Mouse (Mus musculus): Measurements from ENCODE around the gene Bicc1. TPM values are rescaled to one million over a fixed set of nuclear protein-coding genes. Genes with fewer than 3 reads are reported as not detected.

Gene Bicc1
- polyA plus RNA-seq, 1 experiment, result 1.6 TPM

- no peaks in the 10 kb centered on the region for H3K4me1 ChIP-seq (ENCODE audit: control insufficient read depth, insufficient read depth, low read length)
- H3K9ac ChIP-seq (ENCODE audit: low read depth, poor library complexity, severe bottlenecking), result no peak overlapping the region
- no peaks in the 10 kb centered on the region for H3K9me3 ChIP-seq (replicated peaks; ENCODE audit: control insufficient read depth, insufficient read depth, low read length, poor library complexity, severe bottlenecking)
- no peaks in the 10 kb centered on the region for H3K27me3 ChIP-seq (ENCODE audit: control insufficient read depth, insufficient read depth, low read length, poor library complexity, severe bottlenecking)
- no peak for TF ChIP-seq EP300 (IDR thresholded peaks at IDR 0.05; ENCODE audit: insufficient read depth, low read depth, low read length)
- TF ChIP-seq CTCF (IDR thresholded peaks at IDR 0.05; ENCODE audit: low read depth, low read length), result no peak
- H3K36me3 ChIP-seq (ENCODE audit: control insufficient read depth, insufficient read depth, low read length, poor library complexity, severe bottlenecking), result no peaks in the 10 kb centered on the region
- no peak overlapping the region for H3K4me3 ChIP-seq (ENCODE audit: low read depth, low read length)
- H3K27ac ChIP-seq (ENCODE audit: insufficient read depth, low read length), result no peak overlapping the region
These were observed 41.7 kb downstream of the Bicc1 start for GRCm38 (mm10) chr10:71117766-71118165.

DNA sequence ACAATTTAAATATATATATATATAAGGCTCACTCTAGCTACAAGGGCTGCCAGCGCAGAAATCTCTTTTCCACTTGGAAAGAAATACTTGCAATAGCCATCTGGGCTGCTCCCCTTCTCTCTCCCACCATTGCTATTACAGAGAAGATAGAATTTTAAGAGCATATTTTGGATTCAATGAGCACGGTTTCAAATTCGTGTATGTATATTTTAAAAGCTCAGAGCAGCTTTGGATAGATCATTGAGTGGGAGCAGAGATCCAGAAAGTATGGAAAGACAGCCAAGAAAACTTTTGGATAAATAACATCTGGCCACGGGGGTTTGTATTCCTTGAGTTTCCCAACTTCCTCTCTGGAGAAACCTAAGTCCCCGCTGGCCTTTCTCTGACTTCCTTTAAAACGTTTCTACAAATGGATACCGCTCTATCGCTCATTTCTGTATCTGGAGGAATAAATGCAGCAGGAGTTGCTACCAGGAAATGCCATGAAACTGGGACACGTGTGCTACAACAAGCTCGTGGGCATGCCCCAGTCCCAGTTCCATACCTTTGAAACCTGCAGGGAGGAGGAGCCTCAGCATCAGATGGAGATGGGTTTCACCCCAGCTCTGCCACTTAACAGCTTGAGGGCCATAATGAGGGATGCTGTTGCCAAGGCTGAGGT is 45.1 kb downstream of the Bicc1 start:
- Histone ChIP-seq H3K9ac (ENCODE audit: low read depth, poor library complexity, severe bottlenecking) (no peak overlapping the region), H3K9me3 (replicated peaks; ENCODE audit: control insufficient read depth, insufficient read depth, low read length, poor library complexity, severe bottlenecking) (no peaks in the 10 kb centered on the region; the same call in 1 of the 2 replicates), H3K4me3 (ENCODE audit: low read depth, low read length) (no peak overlapping the region), H3K4me1 (ENCODE audit: control insufficient read depth, insufficient read depth, low read length) (no peaks in the 10 kb centered on the region), H3K27ac (ENCODE audit: insufficient read depth, low read length) (no peak overlapping the region), H3K27me3 (ENCODE audit: control insufficient read depth, insufficient read depth, low read length, poor library complexity, severe bottlenecking) (no peaks in the 10 kb centered on the region), H3K36me3 (ENCODE audit: control insufficient read depth, insufficient read depth, low read length, poor library complexity, severe bottlenecking) (no peaks in the 10 kb centered on the region)
- TF ChIP-seq POLR2A (IDR thresholded peaks at IDR 0.05; ENCODE audit: insufficient read depth, low read length) (no peak), CTCF (IDR thresholded peaks at IDR 0.05; ENCODE audit: low read depth, low read length) (no peak), EP300 (IDR thresholded peaks at IDR 0.05; ENCODE audit: insufficient read depth, low read depth, low read length) (no peak)

- H3K27me3 ChIP-seq (ENCODE audit: control insufficient read depth, insufficient read depth, low read length, poor library complexity, severe bottlenecking), result no peaks in the 10 kb centered on the region
- H3K36me3 ChIP-seq (ENCODE audit: control insufficient read depth, insufficient read depth, low read length, poor library complexity, severe bottlenecking), result no peaks in the 10 kb centered on the region
- peaks cover 1% of the 10 kb centered on the region for H3K4me1 ChIP-seq (ENCODE audit: control insufficient read depth, insufficient read depth, low read length)
- TF ChIP-seq CTCF (IDR thresholded peaks at IDR 0.05; ENCODE audit: low read depth, low read length), result no peak
- no peak for TF ChIP-seq EP300 (IDR thresholded peaks at IDR 0.05; ENCODE audit: insufficient read depth, low read depth, low read length)
- no peak for TF ChIP-seq POLR2A (IDR thresholded peaks at IDR 0.05; ENCODE audit: insufficient read depth, low read length)
- no peaks in the 10 kb centered on the region; the same call in 1 of the 2 replicates for H3K9me3 ChIP-seq (replicated peaks; ENCODE audit: control insufficient read depth, insufficient read depth, low read length, poor library complexity, severe bottlenecking)
- no peak overlapping the region for H3K27ac ChIP-seq (ENCODE audit: insufficient read depth, low read length)
- no peak overlapping the region for H3K9ac ChIP-seq (ENCODE audit: low read depth, poor library complexity, severe bottlenecking)
- no peak overlapping the region for H3K4me3 ChIP-seq (ENCODE audit: low read depth, low read length)
These were observed 52.9 kb downstream of the Bicc1 start for GRCm38 (mm10) chr10:71106491-71107205.

- TF ChIP-seq POLR2A (IDR thresholded peaks at IDR 0.05; ENCODE audit: insufficient read depth, low read length), result no peak
- TF ChIP-seq CTCF (IDR thresholded peaks at IDR 0.05; ENCODE audit: low read depth, low read length), result no peak
- no peak for TF ChIP-seq EP300 (IDR thresholded peaks at IDR 0.05; ENCODE audit: insufficient read depth, low read depth, low read length)
- peaks cover 1% of the 10 kb centered on the region for H3K4me1 ChIP-seq (ENCODE audit: control insufficient read depth, insufficient read depth, low read length)
These were observed 54.7 kb downstream of the Bicc1 start for GRCm38 (mm10) chr10:71104791-71105190.

GRCm38 (mm10) chr10:71100815-71101499 is 58.5 kb downstream of the Bicc1 start:
- Histone ChIP-seq H3K9me3 (replicated peaks; ENCODE audit: control insufficient read depth, insufficient read depth, low read length, poor library complexity, severe bottlenecking) (no peaks in the 10 kb centered on the region), H3K9ac (ENCODE audit: low read depth, poor library complexity, severe bottlenecking) (no peak overlapping the region), H3K4me3 (ENCODE audit: low read depth, low read length) (no peak overlapping the region), H3K27ac (ENCODE audit: insufficient read depth, low read length) (no peak overlapping the region), H3K36me3 (ENCODE audit: control insufficient read depth, insufficient read depth, low read length, poor library complexity, severe bottlenecking) (no peaks in the 10 kb centered on the region), H3K4me1 (ENCODE audit: control insufficient read depth, insufficient read depth, low read length) (peaks cover 1% of the 10 kb centered on the region), H3K27me3 (ENCODE audit: control insufficient read depth, insufficient read depth, low read length, poor library complexity, severe bottlenecking) (no peaks in the 10 kb centered on the region)
- no peak for TF ChIP-seq EP300 (IDR thresholded peaks at IDR 0.05; ENCODE audit: insufficient read depth, low read depth, low read length)
- TF ChIP-seq CTCF (IDR thresholded peaks at IDR 0.05; ENCODE audit: low read depth, low read length), result no peak
- no peak for TF ChIP-seq POLR2A (IDR thresholded peaks at IDR 0.05; ENCODE audit: insufficient read depth, low read length)

More at GRCm38 (mm10) chr10:71104791-71105190, 54.7 kb downstream of the Bicc1 start:
- Histone ChIP-seq H3K27ac (ENCODE audit: insufficient read depth, low read length) (no peak overlapping the region), H3K36me3 (ENCODE audit: control insufficient read depth, insufficient read depth, low read length, poor library complexity, severe bottlenecking) (no peaks in the 10 kb centered on the region), H3K27me3 (ENCODE audit: control insufficient read depth, insufficient read depth, low read length, poor library complexity, severe bottlenecking) (no peaks in the 10 kb centered on the region), H3K4me3 (ENCODE audit: low read depth, low read length) (no peak overlapping the region), H3K9me3 (replicated peaks; ENCODE audit: control insufficient read depth, insufficient read depth, low read length, poor library complexity, severe bottlenecking) (no peaks in the 10 kb centered on the region), H3K9ac (ENCODE audit: low read depth, poor library complexity, severe bottlenecking) (no peak overlapping the region)
